Mouse (Mus musculus) frontal cortex, postnatal 14 days (tissue): ENCODE data around the gene Traf3.

Source experiments
- DNase-seq, 2 experiments: peaks; one replicate each; pipeline ENCODE4 v3.0.0; 2022; ENCODE audit warnings: low spot score in 2 of 2

Traf3 gene

GRCm38 (mm10) chr12:111311775-111312174, 145.6 kb downstream of the Traf3 start:
- DNase-seq: no peak

- no peak for DNase-seq
Measured at GRCm38 (mm10) chr12:111314273-111314672, 148.1 kb downstream of the Traf3 start.
